Mouse (Mus musculus): ENCODE measurements around the gene Lsamp.

Gene Lsamp

GRCm38 (mm10) chr16:42004166-42004565, 2020.0 kb downstream of the Lsamp start:
- in situ Hi-C loops (cut with MboI; ENCODE audit: low pct_unique_long_range_greater_than_20kb in 1 of 2, low sequenced_read_pairs in 2 of 2, unreplicated experiment in 1 of 2): no loop called here

- in situ Hi-C loops (cut with MboI; ENCODE audit: low pct_unique_long_range_greater_than_20kb in 1 of 2, low sequenced_read_pairs in 2 of 2, unreplicated experiment in 1 of 2): no loop called here
Measured at GRCm38 (mm10) chr16:42014937-42015336, 2030.8 kb downstream of the Lsamp start.

- in situ Hi-C loops (cut with MboI; ENCODE audit: low pct_unique_long_range_greater_than_20kb in 1 of 2, low sequenced_read_pairs in 2 of 2, unreplicated experiment in 1 of 2): no loop called here
Measured at GRCm38 (mm10) chr16:42015443-42015842, 2031.3 kb downstream of the Lsamp start.

GRCm38 (mm10) chr16:42016791-42017643, 2032.9 kb downstream of the Lsamp start:
- in situ Hi-C loops (cut with MboI; ENCODE audit: low pct_unique_long_range_greater_than_20kb in 1 of 2, low sequenced_read_pairs in 2 of 2, unreplicated experiment in 1 of 2): no loop called here

DNA sequence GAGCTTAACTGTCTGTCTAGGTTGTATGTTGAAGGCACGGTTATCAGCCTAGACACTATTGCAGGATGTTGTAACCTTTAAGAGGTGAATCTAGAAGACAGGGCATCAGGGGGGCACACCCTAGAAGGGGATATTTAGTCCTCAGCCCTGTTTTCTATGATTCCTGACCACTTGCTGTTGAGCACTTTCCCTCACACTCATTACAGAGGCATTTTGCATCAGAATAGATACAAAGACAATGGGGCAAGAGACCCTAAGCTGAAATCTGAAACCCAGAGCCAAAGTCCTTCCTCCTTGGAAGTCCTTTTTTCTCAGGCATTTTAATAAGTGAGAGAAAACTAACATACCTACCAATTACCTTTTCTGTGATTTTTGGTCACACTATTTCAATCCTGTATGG, 2038.4 kb downstream of the Lsamp start:
- in situ Hi-C loops (cut with MboI; ENCODE audit: low pct_unique_long_range_greater_than_20kb in 1 of 2, low sequenced_read_pairs in 2 of 2, unreplicated experiment in 1 of 2): no loop called here

DNA sequence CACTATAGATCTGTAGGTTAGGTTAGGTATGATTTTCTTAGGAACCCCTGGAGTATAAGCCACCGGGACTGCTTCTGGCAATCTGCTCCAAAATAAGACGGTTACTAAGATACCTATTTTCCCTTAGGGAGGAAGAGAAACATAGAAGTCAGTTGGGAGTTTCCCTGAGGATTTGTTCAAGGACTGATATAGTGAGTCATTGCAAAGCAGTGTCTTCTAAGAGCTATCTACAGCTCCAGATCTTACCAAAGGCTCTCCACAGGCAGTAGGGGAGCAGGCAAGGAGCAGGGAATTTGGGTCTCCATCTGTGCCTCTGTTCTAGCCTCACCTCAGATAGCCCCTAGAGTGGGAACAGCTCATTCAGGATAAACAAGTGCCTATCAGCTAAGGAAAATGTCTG, 2047.9 kb downstream of the Lsamp start:
- in situ Hi-C loops (cut with MboI; ENCODE audit: low pct_unique_long_range_greater_than_20kb in 1 of 2, low sequenced_read_pairs in 2 of 2, unreplicated experiment in 1 of 2): no loop called here

GRCm38 (mm10) chr16:42033449-42033848, 2049.3 kb downstream of the Lsamp start:
- in situ Hi-C loops (cut with MboI; ENCODE audit: low pct_unique_long_range_greater_than_20kb in 1 of 2, low sequenced_read_pairs in 2 of 2, unreplicated experiment in 1 of 2): no loop called here

DNA sequence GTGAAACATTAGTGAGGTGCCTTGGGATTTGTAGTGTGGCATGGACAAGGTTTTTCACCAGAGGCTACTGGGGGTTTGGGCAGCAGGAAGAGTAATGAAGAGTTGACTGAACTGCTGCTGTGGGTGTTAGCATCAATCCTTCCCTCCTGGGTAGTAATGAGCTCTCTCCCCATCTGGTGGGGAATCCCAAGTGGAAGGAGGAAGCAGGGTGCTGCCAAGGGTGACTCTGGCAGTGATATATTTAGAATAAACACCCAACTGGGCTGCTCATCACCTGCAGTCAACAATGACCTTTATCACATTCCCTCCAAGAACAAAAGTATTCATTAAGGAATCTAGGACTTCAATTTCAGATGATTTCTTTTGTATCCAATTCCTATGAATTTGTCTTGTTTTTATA, 2064.0 kb downstream of the Lsamp start:
- in situ Hi-C loops (cut with MboI; ENCODE audit: low pct_unique_long_range_greater_than_20kb in 1 of 2, low sequenced_read_pairs in 2 of 2, unreplicated experiment in 1 of 2): no loop called here

DNA sequence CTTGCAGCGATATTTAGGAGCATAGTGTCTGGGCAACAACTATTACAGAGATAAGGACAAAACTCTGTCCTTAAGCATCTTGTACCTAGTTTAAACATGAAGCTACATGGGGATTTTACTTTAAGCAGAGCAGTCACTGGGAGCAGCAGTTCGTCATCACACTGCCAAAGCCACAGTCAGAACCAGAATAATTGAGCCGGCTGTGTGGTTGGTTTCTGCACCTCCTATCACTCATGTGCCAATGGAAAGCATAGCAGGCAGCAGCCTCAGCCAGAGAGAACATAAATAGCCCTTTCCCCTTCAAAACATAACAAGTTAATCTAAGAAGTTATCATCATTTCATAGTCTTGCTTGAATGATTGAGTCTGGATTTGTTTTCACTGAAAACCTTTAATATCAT, 2075.8 kb downstream of the Lsamp start:
- in situ Hi-C loops (cut with MboI; ENCODE audit: low pct_unique_long_range_greater_than_20kb in 1 of 2, low sequenced_read_pairs in 2 of 2, unreplicated experiment in 1 of 2): no loop called here

- in situ Hi-C loops (cut with MboI; ENCODE audit: low pct_unique_long_range_greater_than_20kb in 1 of 2, low sequenced_read_pairs in 2 of 2, unreplicated experiment in 1 of 2): no loop called here
Measured at GRCm38 (mm10) chr16:42074325-42074724, 2090.2 kb downstream of the Lsamp start.

DNA sequence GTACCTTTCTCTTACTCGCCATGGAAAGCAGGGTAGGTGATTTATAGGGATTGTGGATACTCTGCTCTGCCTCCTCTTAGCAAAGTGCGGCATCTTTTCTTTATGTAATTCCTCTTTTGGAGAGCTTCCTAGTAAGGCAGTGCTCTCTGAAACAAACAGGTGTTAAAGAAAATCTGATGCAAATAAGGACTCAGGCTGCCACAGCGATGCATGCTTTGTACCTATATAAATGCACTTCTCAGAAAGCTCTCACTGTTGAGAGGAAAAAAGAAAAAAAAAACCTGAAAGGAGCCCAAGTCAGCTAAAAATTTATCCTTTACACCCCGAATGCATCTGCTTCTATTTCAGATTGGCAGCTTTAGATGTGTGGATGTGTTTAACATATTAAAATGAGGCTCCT, 2095.4 kb downstream of the Lsamp start:
- in situ Hi-C loops (cut with MboI; ENCODE audit: low pct_unique_long_range_greater_than_20kb in 1 of 2, low sequenced_read_pairs in 2 of 2, unreplicated experiment in 1 of 2): no loop called here

DNA sequence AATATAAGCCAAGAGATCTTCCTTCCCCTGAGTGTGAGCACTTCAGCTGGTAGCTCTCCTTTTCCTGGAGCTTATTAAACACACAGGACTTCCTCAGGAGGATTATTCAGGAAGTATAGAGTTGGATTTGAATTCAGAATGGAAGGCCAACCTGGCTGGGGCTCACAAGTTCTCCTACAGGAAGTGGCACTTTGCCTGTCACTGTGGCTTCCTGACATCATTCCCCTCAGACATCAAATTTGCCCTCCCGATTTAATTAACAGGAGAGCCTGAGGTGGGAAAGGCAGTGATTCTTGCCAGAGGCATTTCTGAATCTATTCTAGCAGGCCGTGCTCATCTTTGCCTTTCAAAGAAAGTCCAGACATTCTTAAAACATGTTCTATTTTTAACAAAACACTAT, 2097.4 kb downstream of the Lsamp start:
- in situ Hi-C loops (cut with MboI; ENCODE audit: low pct_unique_long_range_greater_than_20kb in 1 of 2, low sequenced_read_pairs in 2 of 2, unreplicated experiment in 1 of 2): no loop called here

- in situ Hi-C loops (cut with MboI; ENCODE audit: low pct_unique_long_range_greater_than_20kb in 1 of 2, low sequenced_read_pairs in 2 of 2, unreplicated experiment in 1 of 2): no loop called here
Measured at GRCm38 (mm10) chr16:42097510-42097909, 2113.3 kb downstream of the Lsamp start.

DNA sequence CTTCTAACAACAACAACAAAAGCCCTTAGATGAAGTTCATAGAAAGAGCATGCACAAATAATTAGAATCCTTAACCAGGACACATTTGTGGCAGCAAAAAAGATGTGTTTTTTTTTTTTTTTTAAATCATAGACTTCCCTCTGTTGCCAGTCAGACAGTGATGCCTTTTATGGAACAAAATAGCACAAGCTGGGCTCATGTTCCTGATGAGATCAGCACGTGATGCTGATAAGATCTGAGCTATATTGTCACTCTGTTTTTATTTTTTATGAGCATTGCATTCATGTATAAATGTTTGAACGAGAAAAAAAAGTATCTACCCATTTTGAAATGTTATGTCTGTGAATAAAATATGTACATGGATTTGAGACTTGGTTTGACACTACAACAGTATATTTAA, 2118.0 kb downstream of the Lsamp start:
- in situ Hi-C loops (cut with MboI; ENCODE audit: low pct_unique_long_range_greater_than_20kb in 1 of 2, low sequenced_read_pairs in 2 of 2, unreplicated experiment in 1 of 2): no loop called here

DNA sequence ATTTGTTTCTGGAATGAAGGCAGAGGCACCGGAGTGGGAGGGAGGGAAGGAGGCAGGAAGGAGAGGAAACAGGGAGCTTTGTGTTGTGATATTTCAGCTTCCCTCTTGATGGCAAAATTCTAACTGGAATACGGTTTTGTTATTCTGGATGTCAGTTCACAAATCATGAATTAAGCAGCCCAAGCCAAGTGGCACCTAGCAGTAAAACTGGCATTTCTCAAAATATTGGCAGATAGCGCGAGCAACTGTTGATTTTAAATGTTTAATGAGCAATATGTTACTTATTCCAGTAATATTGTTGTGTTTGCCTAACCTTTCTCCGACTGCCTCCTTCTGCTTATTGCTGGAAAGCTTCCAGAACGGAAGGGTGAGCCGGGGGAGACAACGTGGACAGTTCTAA, 2118.5 kb downstream of the Lsamp start:
- in situ Hi-C loops (cut with MboI; ENCODE audit: low pct_unique_long_range_greater_than_20kb in 1 of 2, low sequenced_read_pairs in 2 of 2, unreplicated experiment in 1 of 2): no loop called here

DNA sequence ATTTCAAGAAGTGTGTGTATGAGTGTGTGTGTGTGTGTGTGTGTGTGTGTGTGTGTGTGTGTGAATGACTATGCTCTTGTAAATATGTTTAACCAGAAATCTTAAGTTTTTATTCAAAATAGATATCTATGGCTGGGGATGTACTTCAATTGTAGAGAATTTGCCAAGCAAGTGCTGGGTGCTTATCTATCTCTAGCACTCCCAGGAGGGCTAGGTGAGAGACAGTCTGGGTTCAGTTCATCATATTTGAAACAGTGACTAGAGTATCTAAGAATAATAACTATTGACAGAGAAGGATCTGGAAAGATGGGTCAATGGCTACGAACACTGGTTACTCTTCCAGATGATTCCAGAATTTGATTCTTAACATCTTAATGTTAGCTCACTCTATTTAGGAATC, 2128.1 kb downstream of the Lsamp start:
- in situ Hi-C loops (cut with MboI; ENCODE audit: low pct_unique_long_range_greater_than_20kb in 1 of 2, low sequenced_read_pairs in 2 of 2, unreplicated experiment in 1 of 2): no loop called here

GRCm38 (mm10) chr16:42113246-42113645, 2129.1 kb downstream of the Lsamp start:
- in situ Hi-C loops (cut with MboI; ENCODE audit: low pct_unique_long_range_greater_than_20kb in 1 of 2, low sequenced_read_pairs in 2 of 2, unreplicated experiment in 1 of 2): no loop called here

DNA sequence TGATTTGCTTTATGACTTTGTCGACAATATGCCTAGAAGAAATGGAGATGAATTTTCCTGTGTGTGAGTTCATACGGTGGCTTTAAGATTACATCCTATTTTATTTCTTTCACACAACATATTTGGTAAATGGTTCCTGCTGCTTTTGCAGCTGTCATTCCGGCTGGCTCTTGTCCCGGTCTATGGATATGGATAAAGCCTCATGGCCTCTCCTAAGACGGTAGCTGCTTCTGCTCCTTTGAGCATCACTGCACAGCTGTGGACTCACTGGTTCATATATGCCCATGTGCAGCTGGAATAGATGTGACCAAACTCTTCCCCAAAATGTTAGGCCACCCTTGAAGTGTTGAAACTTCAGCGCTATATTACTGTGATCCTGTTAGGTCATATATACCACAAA, 2137.6 kb downstream of the Lsamp start:
- in situ Hi-C loops (cut with MboI; ENCODE audit: low pct_unique_long_range_greater_than_20kb in 1 of 2, low sequenced_read_pairs in 2 of 2, unreplicated experiment in 1 of 2): no loop called here

DNA sequence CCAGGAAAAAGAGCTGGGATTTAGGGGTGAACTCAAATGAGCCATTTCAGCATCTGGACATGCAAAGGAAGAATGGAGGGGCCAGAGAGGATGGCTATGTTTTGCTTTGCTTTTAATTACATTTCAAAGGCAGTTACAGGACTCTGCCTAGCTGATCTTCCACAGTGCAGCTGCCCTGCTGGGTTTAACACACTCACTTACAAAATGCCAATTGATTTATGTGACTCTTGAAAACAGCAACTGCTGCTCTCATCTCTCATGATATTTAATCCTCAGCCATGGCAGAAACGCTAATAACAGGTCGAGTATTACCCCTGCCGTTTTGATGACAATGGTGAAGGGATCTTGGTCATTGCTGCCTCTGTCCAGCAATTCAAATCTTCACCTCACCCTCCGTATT, 2139.7 kb downstream of the Lsamp start:
- in situ Hi-C loops (cut with MboI; ENCODE audit: low pct_unique_long_range_greater_than_20kb in 1 of 2, low sequenced_read_pairs in 2 of 2, unreplicated experiment in 1 of 2): no loop called here

DNA sequence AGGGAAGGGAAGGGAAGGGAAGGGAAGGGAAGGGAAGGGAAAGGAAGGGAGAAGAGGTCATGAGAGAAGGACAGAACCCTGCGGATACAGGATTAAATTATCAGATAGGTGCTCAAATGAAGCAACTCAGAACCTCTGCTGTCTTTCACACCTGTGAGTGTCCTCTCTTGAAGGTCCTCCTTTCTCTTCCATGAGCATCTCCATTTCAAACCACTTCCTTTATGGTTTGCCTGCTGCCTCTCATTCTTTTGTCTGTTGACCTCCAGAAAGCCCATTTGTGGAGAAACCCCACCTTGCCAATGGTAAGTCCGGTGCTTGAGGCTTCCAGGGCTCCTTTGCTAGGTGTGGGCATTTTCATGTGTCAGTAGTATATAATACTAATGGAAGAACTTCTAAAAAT, 2141.9 kb downstream of the Lsamp start:
- in situ Hi-C loops (cut with MboI; ENCODE audit: low pct_unique_long_range_greater_than_20kb in 1 of 2, low sequenced_read_pairs in 2 of 2, unreplicated experiment in 1 of 2): no loop called here

- in situ Hi-C loops (cut with MboI; ENCODE audit: low pct_unique_long_range_greater_than_20kb in 1 of 2, low sequenced_read_pairs in 2 of 2, unreplicated experiment in 1 of 2): no loop called here
Measured at GRCm38 (mm10) chr16:42147164-42147563, 2163.0 kb downstream of the Lsamp start.

All from mouse embryonic stem cell (cell line).